Mouse (Mus musculus): ENCODE measurements at regions not wholly inside any gene's neighbourhood (a gene's known extent, or its start where the extent isn't known, plus 50 kb on each side); places are given as distances from the start of the nearest gene placed in this dataset.

GRCm38 (mm10) chr3:130940302-130940867 is 169.9 kb upstream of the Lef1 start:
- peak in 1 of 2 experiments; percentile 63 for DNase-seq (ENCODE audit: low spot score in 2 of 2)

DNA sequence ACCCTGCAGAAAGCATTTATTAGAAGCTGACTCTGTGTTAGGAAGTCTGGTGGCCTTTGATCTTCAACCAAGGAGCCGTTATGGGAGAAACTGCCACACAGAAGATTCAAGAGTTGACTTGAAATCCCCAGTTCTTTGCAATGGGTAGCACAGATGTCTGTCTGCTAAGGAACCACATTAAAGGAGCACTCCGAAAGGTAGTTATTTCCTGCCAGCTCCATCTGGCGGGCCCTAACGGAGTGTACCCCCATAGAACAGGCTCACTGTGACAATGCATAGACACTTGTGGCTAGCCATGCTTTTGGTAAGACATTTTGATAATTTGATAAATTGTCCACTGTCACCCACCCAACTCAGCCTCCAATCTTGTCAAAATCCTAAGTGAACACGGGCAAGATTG is 173.3 kb upstream of the Lef1 start:
- no peak for DNase-seq (ENCODE audit: low spot score in 2 of 2)

DNA sequence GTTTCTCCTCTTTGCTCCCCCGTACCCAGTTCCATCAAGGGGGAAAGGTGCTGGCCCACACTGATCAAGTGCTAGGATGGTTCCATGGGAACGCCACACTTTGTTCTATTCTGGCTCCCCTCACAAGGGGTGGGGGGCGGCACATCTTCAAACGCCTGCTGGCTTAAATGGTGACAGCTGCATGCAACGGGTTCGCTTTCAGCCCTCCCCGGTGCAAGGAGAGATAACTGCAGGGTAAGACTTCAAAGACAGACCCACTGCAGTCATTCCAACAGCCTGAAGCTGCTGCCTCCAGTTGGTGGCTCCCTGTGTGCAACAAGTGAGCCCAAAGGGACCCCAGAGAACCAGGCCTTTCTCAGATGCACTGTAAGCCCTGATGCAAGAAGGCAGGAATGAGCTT is 173.9 kb upstream of the Lef1 start:
- DNase-seq (ENCODE audit: low spot score in 2 of 2), result no peak

- no peak for DNase-seq (ENCODE audit: low spot score in 2 of 2)
These were observed 174.3 kb upstream of the Lef1 start for GRCm38 (mm10) chr3:130935926-130936315.

- no peak for DNase-seq (ENCODE audit: low spot score in 2 of 2)
These were observed 174.9 kb upstream of the Lef1 start for GRCm38 (mm10) chr3:130935302-130935925.

GRCm38 (mm10) chr3:130932723-130933122 is 177.5 kb upstream of the Lef1 start:
- DNase-seq (ENCODE audit: low spot score in 2 of 2), result no peak

- no peak for DNase-seq (ENCODE audit: low spot score in 2 of 2)
These were observed 178.0 kb upstream of the Lef1 start for GRCm38 (mm10) chr3:130932226-130932625.

DNA sequence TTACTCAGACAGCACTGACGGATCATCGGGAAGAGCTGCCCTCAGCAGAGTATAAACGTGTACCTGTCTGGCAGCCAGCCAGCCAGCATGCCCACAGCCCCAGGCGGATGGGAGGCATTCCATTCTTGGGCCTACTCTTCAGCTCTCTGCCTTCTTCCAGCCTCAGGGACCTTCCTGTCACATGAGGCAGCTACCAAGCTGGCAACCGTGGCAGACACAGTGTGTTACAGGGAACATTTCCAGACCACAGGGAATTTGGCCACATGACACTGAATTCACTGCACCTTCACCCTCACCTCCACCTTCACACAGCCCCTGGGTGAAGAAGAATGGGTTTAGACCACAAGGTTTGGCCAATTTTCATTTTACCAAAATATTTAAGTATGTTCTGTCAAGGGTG is 185.3 kb upstream of the Lef1 start:
- DNase-seq (ENCODE audit: low spot score in 2 of 2), result no peak

GRCm38 (mm10) chr3:130923615-130923958 is 186.7 kb upstream of the Lef1 start:
- no peak for DNase-seq (ENCODE audit: low spot score in 2 of 2)

- no peak for DNase-seq (ENCODE audit: low spot score in 2 of 2)
These were observed 187.3 kb upstream of the Lef1 start for GRCm38 (mm10) chr3:130922812-130923614.

DNA sequence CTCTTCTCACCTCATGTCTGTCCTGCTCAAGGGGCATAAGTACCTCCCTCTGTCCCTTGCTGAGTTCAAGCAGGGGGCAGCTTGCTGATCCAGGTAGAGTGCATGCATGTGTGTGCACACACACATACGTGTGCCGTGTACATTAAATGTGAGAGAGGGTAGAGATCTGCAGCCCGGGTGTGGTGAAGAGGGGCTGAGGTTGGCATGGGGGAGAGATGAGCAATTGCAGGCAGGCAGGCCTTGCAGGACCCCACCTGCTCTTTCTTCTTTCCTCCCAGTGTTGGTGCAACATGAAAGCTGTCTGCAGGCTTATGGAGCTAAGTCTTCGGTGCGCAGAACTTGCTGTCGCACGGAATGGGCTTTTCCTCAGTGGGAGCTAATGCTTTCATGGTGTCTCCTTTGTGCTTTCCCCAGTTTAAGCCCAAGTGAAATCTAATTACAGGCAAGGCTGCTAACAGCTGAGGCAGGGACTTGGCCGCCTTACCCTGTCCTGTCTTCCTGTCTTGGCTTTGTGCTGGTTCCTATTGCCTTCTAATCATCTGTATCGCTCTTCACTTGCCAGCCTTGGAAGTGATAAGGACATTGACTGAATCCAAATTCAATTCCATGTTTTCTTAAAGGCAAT is 188.5 kb upstream of the Lef1 start:
- DNase-seq (ENCODE audit: low spot score in 2 of 2), result no peak

DNA sequence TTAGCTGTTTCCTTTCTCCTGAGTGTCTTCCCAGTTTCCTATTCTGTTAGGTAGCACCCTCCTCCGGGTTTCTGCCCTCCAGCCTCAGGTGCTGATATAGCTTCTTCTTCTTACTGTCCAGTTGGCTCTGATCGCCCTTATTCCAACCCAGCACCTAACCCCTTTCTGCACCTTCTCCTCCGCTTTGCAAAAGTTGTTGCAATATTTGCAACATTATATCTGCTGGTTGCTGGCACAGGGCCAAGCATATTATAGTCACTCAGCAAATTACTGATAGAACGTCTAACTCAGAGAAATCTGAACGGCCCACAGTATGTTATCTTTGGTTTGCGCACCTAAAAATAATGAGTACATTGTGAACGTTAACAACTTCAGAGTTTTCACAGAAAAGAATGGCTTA is 183.6 kb upstream of the Rpl34 start:
- no peak for DNase-seq (ENCODE audit: low spot score in 2 of 2)

DNA sequence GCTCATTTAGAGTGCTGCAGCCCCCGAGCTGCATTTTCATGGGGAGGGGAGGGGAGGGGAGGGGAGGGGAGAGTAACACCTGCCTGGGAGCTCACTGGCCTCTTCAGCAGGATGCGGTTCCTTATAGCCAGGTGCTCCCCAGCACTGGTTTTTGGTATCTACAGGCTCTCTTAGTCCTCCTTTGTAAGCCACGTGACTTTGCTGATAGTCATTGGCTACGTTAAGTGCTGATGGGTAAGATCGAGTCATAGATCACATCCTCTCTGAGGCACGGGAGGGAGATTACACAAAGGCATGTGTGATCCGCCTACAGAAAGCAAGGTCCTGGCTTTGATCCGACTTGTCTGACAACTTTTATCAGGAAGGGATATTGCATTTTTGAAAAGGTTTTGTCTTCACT is 174.9 kb upstream of the Rpl34 start:
- no peak for DNase-seq (ENCODE audit: low spot score in 2 of 2)

GRCm38 (mm10) chr3:130903329-130903728 is 173.1 kb upstream of the Rpl34 start:
- DNase-seq (ENCODE audit: low spot score in 2 of 2), result no peak

DNA sequence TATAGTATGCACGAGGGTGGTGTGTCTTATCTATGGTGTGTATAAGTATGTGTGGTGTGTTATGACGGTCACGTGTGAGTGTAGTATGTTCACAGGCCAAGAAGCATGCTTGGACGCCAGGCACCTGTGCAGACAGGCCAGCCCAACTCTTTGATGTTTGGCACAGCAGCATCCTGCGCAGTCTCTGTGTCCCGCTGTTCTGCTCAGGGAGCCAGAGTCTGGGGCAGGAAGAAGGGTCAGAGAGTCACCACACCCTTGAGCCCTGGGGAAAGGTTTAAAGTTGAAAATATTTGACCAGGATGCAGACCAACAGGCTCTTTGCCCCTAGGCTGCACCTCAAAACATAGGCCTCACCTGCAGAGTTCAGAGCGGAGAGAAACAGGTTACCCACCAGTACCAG is 172.2 kb upstream of the Rpl34 start:
- DNase-seq (ENCODE audit: low spot score in 2 of 2), result no peak

DNA sequence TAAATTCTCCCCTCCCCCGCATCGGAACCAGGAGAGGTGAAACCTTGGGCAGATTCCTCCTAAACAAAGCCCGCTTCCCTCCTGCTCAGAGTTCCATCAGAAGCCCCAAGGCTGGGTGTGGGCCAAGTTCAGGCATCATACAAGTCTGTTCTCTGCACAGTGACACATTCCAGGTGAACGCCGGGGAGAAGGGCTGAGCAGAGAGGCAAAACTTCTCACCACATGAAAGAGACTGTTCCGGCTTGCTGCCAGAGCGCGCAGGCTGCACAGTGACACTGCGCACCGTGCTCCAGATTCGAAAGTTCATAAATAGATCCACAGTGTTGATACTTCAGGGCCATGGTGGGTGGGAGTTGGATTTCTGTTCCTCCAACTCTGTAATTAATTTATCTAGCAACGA is 171.1 kb upstream of the Rpl34 start:
- DNase-seq (ENCODE audit: low spot score in 2 of 2), result no peak

DNA sequence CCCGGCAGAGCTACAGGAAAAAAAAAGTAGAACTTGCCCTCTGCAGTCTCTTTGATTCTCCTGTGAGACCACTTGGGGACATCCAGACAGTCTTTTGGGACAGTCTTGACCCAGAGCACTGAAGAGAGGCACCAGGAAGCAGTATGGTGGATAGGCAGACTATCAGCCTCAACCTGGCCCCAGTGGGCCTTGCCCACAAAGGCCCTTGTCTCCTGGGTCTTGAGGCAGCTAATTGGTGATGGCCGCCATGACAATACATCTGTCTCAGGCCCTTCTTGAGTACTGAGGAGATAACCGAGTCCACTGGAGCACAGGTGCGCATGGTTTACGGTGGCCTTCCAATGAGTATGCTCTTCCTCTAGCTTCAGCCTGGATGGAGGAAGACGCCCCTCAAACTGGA is 170.6 kb upstream of the Rpl34 start:
- DNase-seq (ENCODE audit: low spot score in 2 of 2), result no peak

- DNase-seq (ENCODE audit: low spot score in 2 of 2), result no peak
These were observed 170.0 kb upstream of the Rpl34 start for GRCm38 (mm10) chr3:130900054-130900840.

DNA sequence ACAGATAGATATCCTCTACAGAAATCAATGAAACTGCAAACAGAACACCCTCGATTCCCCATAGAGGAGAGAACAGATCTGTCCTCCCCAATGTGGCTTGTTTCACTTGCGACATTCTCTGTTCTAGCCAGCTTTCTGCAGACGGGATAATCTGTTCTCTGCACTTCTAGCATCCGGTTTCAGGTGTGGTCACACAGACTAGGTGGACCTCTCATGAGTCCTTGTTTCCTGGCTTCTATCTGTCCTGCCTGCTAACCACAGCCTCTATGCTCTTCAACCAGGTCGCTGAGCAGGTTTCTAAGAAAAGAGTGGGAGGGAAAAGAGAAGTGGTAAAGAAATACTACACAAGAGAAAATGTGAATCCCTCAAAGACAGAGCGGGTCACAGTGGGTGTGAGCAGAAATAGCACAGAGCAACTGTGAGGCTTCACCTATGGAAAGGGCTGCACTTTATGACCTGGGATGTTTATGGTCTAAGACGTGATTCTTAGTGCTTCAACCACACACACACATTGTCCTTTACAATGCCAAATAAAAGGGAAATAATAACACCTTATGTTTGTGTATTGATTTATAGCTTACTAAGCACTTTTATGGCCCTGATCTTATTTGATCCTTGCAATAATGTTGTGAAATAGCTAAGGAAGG is 164.1 kb upstream of the Rpl34 start:
- DNase-seq (ENCODE audit: low spot score in 2 of 2), result no peak

DNA sequence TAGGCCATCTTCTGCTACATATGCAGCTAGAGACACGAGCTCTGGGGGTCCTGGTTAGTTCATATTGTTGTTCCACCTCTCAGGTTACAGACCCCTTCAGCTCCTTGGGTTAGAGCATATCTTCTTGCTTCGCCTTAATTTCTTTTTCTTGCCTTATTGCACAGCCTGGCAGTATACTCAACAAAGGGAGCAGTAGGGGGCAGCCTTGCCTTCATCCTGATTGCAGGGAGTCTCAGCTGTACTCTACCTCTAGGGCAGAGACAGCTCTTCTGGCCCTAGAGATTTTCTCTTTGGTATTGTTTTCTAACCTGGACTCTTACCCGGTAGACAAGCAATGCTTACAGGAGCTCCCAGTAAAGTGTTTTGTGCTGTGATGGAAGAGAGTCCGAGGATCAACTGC is 161.1 kb upstream of the Rpl34 start:
- no peak for DNase-seq (ENCODE audit: low spot score in 2 of 2)

DNA sequence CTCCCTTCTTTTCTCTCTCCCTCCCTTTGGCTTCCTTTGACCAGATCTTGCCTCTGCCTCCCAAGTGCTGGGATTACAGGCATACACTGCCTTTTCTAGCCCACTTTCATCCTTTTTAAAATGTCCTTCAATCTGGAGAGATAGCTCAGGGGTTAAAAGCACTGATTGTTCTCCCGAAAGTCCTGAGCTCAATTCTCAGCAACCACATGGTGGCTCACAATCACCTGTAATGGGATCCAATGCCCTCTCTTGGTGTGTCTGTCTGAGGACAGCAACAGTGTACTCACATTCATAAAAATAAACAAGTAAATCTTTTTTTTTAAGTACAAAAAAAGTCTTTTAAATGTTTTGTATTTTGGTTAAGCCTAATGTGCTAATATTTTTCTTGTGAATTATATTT is 158.4 kb upstream of the Rpl34 start:
- no peak for DNase-seq (ENCODE audit: low spot score in 2 of 2)
